Mouse (Mus musculus) gastrocnemius, postnatal 4 days (tissue): ENCODE measurements at regions not wholly inside any gene's neighbourhood (a gene's known extent, or its start where the extent isn't known, plus 50 kb on each side); places are given as distances from the start of the nearest gene placed in this dataset.
A peak's percentile ranks its signal among the peaks of the same experiment; 100 is the strongest.

Experiments used
- DNase-seq, 2 experiments: peaks; one replicate each; pipeline ENCODE4 v3.0.0; 2021 to 2022; ENCODE audit warnings: low spot score in 2 of 2, mixed read lengths in 2 of 2

DNA sequence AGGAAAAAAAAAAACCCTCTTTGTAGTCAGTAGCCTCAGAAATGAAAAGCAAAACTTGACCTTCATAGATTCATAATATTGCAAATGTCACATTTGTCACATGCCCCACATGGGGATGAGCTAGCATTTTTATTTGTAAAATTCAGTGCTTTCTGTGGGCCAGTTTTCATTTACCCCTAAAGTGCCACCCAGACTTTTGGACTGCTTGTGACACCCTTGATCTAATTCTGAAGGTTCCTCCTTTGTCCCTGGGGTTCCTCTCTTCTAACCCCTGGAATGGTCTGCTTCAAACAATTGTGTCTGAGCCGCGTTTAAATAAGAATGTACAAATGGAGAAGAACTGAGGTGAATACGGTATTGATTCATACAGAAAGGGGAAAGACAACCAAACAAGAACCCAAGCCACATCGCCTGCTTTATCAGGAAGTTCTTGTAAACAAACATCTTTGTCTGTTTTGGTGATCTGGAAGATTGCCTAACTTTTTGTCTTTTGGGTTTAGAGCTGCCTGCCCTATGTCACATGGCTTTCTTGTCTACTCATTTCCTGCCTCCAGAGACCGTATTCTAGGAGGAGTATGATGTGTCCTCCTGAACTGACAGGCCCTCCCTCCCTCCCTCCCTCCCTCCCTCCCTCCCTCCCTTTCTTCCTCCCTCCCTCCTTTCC is 203.1 kb upstream of the Gm9833 start:
- no peak for DNase-seq

DNA sequence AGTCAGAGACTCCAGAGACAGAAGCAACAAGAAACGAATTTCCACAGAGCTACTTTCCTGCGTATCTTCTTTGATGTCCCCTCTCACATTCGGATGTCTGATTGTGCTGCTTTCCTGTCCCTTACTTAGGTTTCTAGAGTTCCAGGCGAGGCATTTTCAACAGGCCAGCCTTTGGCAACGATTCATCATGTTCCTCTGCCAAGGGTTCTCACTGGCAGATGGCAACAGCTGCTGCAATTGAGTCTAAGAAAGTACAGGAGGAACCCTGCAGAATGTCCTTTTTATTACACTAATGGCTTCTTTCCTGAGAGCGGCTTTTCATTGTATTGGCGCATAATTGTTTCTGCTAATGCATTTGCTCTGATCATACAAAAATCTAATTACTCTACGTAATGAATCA is 202.3 kb upstream of the Gm9833 start:
- peak in 1 of 2 experiments; percentile 62 for DNase-seq

DNA sequence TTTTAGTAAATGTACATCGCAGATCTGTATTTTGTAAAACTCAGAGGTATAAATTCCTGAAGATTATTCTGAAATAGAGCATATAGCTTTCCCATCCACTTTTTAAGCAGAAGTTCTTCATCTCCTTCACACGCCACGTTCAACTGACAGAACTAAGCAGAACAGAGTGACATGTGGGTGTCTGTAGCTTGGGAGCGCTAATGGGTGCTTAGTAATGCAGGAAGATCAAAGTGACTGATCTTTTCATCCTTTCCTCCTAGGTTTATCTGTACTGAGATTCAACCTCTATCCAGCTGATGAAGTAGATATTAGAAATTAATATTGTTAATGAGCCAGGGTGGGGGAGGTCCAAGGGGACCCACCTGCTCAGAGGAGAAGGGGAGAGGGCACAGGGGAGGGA is 201.8 kb upstream of the Gm9833 start:
- DNase-seq = no peak

DNA sequence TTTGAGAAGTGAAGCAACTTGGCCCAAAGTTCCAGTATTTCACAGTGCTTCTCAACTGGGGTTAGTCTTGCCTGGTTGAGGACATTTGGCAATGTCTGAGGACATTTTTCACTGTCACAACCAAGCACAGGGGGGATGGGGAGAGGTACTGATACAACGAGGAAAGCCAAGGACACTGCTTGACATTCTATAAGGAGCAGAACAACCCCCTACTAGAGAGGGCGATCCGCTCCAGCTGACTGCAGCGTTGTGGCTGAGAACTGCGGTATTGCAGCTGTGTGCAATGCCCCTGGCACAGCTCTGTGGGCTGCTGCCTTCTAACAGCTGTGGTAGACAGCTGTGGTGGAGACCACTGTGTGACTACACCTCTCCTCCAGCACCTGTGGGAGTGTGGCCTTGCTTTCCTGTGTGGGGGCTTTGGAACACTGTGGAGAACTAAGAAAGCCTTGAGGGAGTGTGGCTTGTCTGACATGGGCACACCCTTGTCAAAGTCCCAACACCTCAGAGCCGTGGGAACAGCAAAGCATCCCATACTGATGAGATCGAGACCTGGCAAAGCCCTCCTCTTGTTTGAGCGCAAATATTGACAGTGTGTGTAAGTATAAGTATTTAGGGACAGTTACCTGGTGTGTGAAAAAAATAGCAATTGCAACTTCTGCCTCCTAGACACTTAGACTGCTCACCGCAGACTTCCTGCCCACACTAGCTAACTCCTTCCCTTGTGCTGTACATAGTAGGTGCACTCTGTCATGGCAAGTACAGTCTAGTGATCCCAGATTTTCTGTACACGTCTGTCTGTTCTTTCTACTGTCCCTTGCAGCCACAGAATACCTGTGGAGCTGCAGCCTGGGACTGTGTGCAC is 200.9 kb upstream of the Gm9833 start:
- no peak for DNase-seq

DNA sequence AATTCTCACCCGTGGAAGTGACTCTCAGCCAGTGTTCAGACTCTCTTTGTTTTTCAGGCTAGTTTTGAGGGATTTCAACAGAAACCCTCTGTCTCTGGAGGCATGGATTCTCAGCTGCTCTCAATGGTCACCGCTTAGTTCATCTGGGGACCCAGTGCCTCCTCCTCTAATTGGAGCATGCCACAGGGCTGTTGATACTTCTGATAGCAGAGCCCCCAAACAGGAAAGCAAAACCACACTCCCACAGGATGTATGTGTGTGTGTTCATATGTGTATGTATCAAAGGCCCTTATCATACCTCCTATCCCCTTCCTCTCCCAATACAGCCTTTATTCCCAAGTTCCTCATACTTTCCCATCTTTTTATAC is 200.3 kb upstream of the Gm9833 start:
- no peak for DNase-seq

DNA sequence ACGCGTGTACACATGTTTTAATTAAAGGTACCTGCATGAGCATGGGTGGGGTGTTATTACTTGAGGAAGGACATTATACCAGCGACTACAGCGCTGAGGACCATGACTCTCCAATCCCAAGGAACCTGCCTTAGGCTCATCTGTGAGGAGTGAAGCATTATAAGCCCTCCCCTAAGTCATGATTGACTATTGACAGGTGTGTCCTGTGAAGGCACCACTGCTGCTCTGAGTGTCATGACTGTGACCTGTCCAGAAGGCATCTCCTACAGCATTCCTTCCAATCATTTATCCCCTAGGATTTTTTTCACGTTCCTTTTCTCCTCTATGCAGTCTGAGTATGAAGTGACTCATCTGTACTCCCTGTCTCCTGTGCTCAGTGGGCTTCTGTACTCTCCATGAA is 199.9 kb upstream of the Gm9833 start:
- DNase-seq = no peak

DNA sequence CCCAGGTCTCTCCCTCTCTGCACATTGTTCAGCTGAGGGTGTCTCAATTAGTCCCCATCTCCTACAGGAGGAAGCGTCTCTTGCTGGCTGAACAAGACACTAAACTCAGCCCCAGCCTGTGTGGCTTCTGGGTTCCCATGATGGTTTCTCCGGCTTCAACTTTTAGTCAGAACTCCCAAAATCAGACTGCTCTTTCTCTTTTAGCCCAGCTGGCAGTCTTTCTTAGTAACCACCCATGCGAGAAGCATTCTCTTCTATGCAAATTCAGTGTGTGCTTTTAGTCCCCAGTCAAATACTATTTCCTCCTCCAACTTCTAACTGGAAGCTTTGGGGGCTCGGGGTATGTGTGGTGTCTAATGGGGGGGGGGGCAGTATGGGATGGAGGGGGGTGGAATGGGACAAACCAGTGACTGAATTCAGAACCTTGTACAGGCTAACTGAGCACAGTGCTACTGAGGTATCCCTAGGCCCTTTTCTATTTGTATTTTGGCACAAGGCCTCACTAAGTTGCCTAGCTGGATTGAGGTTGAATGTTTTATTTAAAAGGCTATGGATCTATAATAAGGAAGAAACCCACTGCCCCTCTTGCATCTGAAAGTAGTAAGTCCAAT is 194.9 kb upstream of the Gm9833 start:
- DNase-seq = no peak

DNA sequence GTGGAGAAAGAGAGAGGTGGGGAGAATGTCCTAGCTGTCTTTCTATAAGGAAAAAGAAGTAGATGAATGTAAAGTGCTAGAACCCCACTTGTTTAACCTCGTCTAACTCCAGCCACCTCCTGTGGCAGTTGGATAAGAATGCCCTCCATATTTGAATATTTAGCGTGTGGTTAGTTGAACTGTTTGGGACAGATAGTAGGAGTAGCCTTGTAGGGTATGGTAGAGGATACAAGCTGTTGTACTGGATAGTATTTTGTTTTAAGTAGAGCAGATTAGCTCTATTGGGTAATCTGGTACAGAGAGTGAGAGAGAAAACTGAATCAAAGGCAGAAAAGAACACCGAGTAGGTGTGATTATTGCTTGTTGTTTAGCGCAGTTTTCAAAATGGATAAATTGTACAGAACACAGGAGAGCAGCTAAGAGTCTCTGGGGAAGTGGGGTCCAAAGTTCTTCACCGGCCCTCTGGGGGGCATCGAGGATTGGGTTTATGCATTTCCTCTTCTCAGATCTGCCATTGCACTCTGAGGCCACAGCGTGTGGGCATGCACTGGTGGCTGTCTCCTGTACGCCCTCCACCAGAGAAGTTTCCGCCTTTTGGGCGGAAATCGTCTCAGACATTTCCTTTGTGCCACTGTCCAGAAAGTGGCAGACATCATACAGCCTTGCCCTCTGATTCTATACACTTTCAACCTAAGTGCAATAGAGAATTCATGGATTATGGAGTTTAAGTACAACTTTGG is 192.3 kb upstream of the Gm9833 start:
- no peak for DNase-seq

DNA sequence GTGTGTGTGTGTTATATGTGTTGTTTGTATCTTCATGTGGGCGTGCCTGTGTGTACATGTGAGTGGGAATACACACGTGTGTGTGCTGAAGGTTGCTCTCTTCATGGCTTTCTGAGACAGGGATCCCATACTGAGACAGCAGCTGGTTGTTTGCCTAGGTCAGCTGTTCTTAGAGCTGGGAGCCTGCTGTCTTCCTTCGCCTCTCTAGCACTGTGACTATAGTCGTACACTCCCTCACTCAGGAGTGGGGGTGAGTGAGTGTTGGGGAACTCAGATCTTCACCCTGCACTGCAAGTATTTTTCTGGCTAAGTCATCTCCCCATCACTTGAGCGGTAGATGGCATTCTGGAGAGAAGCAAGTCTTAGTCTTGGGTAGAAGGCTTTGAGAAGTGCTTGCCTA is 191.6 kb upstream of the Gm9833 start:
- DNase-seq = no peak

DNA sequence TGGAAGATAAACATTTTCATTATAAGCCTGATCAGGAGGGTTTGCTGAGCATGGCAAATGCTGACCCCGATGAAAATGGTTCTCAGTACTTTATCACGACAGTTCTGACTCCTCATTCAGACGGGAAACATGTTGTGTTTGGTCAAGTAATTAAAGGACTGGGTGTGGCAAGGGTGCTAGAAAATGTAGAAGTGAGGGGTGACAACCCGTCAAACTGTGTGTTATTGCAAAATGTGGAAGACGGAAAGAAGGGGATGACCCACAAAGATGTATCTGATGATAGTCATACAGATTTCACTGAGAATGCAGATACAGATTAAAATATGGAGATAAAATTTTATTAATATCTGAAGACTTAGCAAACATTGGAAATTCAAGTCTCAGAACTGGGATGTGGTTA is 186.2 kb upstream of the Gm9833 start:
- DNase-seq = no peak

DNA sequence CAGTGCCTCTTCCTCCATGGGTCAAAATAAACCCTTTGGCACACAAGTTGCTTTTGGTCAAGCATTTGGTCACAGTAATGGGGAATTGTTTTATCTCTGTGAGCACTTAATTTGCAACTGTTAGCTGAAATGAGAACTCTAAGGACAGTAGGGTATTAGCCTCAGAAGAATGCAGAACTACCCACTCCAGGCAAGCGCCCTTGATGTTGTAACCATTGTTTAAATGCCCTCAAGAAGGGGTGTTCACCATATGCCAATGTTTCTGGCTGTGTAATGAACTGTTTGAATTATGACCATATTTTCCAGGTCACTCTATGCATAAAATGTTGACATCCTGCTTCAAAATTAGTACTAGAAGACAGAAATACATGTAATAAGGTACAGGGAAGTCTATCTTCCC is 174.6 kb upstream of the Gm9833 start:
- no peak for DNase-seq

DNA sequence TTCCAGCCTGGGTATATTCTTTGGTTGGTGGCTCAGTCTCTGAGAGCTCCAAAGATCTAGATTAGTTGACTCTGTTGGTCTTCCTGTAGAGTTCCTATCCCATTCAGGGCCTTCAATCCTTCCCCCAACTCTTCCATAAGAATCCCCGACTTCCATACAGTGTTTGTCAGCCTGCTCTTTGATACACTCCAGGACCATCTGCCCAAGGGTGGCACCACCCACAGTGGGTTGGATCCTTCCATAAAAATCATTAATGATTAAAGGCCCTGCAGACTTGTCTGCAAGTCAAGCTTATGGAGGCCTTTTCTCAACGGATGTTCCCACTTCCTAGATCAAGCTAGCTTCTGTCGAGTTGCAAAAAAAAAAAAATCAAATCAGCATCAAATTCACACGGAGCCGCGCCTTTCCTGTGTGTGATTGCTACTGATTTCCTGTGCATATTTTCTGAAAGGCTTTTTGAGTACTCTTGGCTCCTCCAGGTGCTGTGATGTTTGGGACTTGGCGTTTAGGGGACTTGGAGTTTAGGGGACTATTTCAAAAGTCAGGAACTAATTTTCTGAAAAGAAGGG is 171.3 kb upstream of the Gm9833 start:
- DNase-seq = no peak

DNA sequence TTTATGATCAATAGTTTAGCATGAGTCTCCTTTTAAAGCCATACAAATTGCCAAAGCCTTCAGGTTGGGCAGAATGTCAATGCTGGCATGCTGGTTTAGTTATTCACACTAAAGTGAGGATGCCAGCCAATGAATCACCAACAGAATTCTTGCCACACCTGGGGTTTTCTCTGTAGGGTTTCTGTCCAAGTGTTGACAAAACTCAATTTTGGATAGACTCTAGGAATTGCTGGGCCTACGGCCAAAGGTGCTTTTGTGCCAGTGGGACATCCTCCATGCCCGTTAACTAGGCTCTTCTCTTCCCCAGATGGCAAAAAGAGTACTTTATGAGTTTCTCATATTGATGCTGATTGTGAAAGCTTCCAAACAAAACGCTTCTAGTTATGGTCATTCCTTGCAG is 167.6 kb upstream of the Gm9833 start:
- peak in 1 of 2 experiments; percentile 37 for DNase-seq

DNA sequence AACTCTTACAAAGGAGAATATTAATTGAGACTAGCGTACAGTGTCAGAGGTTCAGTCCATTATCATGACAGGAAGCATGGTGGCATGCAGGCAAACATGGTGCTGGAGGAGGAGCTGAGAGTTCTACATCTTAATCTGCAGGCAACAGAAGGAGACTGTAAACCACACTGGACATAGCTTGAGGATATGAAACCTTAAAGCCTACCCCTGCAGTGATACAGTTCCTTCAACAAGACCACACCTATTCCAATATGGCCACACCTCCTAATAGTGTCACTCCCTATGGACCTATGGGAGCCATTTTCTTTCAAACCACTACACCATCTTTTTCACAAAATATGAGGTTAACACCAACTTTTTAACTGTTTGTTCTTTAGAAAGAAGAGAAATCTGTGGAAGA is 166.2 kb upstream of the Gm9833 start:
- DNase-seq = no peak

DNA sequence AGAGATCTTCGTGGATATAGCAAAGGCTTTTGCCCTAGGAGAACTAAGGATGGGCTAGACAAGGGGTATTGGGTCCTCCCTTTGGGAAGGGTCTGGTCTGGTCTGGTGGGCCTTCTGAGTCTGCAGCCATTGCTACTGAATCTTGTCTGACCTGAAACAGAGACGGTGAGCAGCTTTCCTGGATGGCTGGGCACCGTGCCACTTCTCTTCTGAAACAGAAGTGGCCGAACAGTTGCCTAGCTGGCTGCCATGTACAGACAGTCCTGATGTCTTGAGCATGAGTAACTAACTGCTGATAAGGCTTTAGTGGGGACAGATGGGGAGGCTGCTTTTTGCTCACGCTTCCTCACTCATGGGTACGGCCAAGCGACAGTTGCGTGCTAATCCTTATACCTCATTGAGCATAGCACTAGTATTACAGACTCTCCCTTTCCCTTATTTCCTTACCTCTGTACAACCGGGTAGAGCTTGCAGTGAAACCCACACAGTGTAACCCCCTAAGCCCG is 165.3 kb upstream of the Gm9833 start:
- DNase-seq = no peak

DNA sequence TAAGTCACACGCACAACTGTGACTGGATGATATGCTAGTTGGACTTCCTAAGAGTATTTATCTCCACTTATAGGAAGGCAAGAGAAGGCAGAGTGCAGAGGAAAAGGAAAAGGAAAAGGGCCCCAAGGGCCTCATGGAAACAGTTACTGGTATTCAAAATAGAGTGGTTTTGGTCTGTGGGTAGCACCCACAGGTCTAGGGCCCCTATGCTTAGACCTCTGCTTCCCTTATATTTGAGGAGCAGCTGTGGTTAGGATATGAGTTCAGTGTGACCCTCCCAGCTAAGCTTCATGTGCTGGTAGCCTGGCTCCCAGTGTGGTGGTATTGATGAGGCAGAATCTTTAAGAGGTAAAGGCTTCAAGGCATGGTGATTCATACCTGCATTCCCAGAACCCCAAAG is 163.3 kb upstream of the Gm9833 start:
- no peak for DNase-seq

DNA sequence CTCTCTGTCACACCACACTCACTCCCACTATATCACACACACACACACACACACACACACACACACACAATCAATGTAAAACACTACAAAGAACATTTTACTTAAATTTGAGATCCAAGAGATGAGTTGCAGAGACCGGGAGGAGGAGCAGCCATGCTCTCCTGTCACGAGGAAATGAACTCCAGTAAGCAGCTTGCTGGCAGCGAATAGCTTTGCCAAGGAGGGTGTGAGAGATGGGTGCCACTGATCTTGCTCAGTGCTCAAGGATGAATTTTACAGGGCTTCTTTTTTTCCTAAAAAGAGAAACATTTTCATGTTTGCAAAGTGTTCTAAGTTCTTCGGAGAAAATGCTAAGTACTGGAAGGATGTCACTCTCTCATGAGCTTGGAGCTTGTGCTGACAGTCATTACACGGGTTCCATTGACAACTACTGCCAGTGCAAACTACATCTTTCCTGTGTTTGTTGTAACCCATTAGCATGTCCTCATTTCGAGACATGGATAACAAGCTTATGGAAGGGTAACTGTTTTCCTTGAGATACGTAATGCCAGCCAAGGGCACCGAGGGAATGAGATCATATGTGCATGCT is 151.0 kb upstream of the Gm9833 start:
- no peak for DNase-seq

DNA sequence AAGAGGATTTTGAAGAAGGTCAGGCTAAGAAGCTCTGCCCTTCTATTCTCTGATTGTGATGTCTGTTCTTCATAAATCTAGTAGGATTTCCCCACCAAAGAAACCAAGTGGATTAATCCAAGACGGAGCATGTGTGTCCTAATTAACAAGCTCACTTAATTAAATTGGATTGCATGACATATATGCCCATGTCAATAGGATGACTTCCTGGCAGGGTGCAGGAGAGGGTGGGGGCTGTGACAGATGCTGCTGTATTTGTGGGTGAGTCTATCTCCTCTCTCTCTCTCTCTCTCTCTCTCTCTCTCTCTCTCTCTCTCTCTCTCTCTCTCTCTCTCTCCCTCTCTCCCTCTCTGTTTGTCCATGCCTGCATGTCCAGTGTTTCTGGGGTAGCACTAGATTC is 149.3 kb upstream of the Gm9833 start:
- no peak for DNase-seq

DNA sequence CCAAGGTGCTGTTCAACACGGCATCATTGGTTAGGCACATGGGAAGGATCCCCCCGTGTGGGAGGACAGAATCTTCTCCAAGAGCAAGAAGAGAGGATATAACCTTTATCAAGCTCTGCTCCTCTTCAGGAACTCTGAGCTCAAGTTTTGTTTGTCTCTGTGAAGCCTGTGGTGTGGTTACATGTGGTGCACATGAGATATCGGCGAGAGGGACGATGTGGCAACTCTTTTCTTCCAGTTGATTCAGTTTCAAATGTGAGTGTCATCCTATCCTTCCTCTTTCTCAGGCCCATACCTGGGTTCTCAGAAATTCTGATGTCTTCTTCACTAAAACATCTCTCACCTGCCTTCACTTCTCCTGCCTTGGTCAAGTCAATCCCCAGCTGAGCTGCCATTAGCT is 145.3 kb upstream of the Gm9833 start:
- no peak for DNase-seq

DNA sequence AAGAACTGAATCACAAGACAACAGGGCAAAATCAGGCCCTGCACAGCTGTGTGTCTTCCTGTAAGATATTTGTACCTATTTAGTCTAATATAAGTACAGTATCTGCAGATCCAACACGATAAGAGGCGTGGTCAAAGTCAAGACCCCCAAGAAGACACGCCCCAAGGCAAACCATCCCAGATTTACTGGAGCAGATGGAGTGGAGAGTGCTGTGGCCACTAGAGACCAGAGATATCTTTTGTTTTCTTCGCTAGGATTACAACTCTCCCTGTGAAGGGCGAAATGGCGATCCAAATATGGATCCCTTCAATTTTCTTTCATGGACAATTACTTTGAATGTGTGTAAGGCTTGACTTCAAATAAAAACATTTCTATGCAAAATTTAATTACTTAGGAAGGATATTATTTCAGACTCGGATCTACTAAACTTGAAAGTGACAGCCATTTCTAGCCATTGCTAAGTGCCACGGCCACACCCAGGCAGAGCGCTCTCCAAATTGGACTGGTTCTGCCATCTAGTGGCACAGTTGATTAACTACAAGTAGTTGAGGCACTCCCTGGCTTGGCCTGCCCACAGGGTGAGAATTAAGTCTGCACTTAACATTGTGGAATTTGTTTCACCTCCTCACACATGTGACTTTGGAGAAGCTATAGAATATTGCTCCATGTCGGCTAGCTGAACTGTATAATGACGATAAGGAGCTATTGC is 140.4 kb upstream of the Gm9833 start:
- DNase-seq = peak; percentile 35 to 61
